Mouse (Mus musculus): Measurements from ENCODE around the gene Aicda.
"Not testable (repeated sequence)": the region's sequence is repeated elsewhere in the genome, so short reads cannot be mapped to it uniquely, and the experiment has no call there.

Gene Aicda

DNA sequence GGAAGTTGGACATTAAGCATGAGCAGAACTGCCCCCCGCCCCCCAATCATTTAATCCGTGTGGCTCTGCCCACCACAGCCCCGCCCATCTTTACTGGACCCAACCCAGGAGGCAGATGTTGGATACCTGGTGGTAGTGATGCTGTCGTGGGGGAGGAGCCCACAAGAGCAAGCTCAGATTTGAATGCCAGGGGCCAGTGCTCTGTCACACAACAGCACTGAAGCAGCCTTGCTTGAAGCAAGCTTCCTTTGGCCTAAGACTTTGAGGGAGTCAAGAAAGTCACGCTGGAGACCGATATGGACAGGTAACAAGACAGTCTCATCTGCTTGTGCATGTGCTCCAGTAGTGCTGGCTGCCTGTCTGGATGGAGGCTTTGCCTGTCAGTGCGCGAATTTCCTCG, at the start of gene Aicda:
Gene Aicda, plus strand, starts transcription at position 196 of the 400 bp plus-strand sequence.
- in situ Hi-C loops (cut with MboI; ENCODE audit: low pct_unique_long_range_greater_than_20kb in 1 of 2, low sequenced_read_pairs in 2 of 2, unreplicated experiment in 1 of 2), result no loop called here

DNA sequence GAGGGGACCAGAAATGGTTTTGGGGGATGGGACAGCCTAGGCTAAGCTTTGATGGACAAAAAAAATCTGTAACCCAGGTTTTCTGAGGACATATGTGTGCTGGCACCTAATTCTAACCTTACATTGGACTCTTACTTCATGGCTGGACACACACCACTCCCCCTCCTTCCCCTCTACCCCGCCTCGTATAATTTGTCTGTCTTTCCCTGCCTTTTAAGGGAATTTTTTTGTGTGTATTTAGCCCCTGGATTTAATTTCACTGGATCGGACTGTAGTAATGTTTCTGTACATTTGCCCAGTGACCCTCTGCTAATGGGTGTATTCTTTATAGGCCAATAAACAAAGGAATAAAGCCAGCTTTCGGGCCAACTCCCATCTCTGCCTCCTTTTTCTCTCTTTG, 48.6 kb upstream of the Aicda start:
- in situ Hi-C loops (cut with MboI; ENCODE audit: low pct_unique_long_range_greater_than_20kb in 1 of 2, low sequenced_read_pairs in 2 of 2, unreplicated experiment in 1 of 2), result no loop called here

GRCm38 (mm10) chr6:122505545-122505944, 48.1 kb upstream of the Aicda start, which contains the start of gene Mfap5:
TSS of gene Mfap5 (plus strand) at chr6:122505845.
- in situ Hi-C loops (cut with MboI; ENCODE audit: low pct_unique_long_range_greater_than_20kb in 1 of 2, low sequenced_read_pairs in 2 of 2, unreplicated experiment in 1 of 2), result no loop called here

DNA sequence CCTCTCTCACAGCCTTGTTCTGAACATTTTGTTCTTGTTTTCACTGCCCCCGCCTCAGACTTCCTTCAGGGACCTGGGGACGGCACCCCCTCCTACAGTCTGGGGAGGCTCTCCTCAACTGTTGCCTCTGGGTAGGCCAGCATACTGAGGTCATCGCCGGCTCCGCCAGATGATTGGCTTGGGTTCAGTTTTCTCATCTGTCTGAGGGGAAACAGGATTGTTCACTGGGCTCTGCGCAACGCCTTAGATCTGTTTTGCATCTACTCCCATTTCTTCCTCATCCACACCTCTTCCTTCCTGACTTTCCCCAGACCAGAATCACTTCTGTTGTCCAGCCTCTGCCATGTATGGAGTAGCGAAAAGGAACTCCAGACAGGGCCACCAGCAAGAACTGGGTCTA, 45.1 kb upstream of the Aicda start:
- in situ Hi-C loops (cut with MboI; ENCODE audit: low pct_unique_long_range_greater_than_20kb in 1 of 2, low sequenced_read_pairs in 2 of 2, unreplicated experiment in 1 of 2), result no loop called here

DNA sequence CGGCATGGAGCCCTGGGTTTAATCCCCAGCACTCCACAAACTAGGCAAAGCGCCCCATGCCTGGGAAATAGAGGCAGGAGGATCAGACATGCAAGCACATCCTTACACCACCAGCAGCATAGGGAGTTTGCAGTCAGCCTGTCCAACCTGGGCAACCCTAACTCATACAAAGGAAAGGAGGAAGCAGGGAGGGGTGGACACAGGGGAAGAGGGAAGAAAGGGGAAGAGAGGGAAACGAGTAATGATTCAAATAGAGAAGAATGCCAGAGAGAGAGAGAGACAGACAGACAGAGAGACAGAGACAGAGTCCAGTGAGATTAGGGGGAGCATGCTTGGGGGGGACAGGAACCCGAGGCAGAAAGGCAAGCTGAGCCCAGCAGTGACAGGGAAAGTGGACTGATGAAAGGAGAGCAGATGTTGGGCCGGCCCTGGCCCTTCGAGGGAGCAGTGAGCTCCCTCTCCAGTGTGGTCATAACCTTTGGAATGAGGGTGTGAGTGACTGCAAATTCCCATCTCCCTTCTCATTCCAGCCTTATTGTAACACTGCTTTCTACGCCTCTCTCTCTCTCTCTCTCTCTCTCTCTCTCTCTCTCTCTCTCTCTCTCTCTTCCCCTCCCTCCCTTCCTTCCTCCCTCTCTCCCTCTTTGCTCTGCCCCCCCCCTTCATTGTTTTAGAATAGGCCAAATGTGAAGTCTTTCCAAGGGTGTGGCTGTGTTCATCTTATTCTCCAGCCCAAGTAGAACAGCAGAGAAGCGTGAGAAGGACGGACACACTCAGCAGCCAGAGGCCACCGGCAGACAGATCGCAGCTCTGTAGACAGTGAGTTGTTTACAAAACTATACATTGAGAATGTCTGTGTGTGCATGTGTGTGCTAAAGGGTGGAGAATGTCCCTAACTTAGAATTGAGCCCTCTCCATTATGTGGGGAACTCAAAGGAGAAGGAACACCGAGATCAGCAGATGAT, 40.4 kb upstream of the Aicda start:
- in situ Hi-C loops (cut with MboI; ENCODE audit: low pct_unique_long_range_greater_than_20kb in 1 of 2, low sequenced_read_pairs in 2 of 2, unreplicated experiment in 1 of 2), result loop anchor here in 1 of 2 experiments (10.0 kb wide), 1 partner anchor 108 kb away; no protein-coding TSS in a partner anchor

DNA sequence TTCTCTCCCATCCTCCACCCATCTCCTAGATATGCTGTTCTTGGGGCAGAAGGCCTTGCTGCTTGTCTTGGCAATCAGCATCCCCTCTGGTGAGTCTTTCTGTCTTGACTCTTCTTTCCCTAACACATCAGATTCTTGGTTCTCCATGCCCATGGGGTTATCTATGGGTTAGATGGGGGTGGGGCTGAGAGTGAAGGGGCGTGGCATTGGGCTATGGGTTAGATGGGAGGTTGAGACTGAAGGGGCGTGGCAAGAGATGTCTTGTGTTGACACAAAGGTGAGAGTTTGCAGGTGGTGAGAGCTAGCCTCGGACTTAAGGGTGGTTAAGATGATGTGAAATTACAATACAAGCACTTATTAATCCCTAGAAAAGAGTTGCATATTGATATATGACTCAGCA, 39.3 kb upstream of the Aicda start:
- in situ Hi-C loops (cut with MboI; ENCODE audit: low pct_unique_long_range_greater_than_20kb in 1 of 2, low sequenced_read_pairs in 2 of 2, unreplicated experiment in 1 of 2), result loop anchor here in 1 of 2 experiments (10.0 kb wide), 1 partner anchor 110 kb away; no protein-coding TSS in a partner anchor

GRCm38 (mm10) chr6:122515762-122516161, 37.8 kb upstream of the Aicda start:
- in situ Hi-C loops (cut with MboI; ENCODE audit: low pct_unique_long_range_greater_than_20kb in 1 of 2, low sequenced_read_pairs in 2 of 2, unreplicated experiment in 1 of 2), result loop anchor here in 1 of 2 experiments (10.0 kb wide), 1 partner anchor 111 kb away; no protein-coding TSS in a partner anchor

DNA sequence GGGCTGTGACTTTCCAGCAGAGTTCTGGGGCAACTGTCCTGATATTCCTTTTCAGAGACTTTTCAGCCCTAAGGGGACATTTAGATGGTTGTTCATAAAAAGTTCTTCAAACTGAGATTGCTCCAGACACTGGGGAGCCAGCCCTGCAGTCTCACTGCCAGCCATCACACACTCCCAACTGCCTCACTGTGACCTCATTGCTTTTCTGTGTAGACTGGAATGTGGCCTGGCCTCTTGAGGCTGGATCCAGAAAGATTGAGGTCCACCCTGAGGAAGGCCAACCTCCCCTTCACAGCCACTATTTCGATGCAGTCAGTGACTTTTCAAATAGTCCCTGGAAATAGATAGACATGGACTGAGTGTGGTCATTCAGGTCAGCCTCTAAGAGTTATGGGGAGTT, 35.9 kb upstream of the Aicda start:
- in situ Hi-C loops (cut with MboI; ENCODE audit: low pct_unique_long_range_greater_than_20kb in 1 of 2, low sequenced_read_pairs in 2 of 2, unreplicated experiment in 1 of 2), result loop anchor here in 1 of 2 experiments (10.0 kb wide), 1 partner anchor 113 kb away; no protein-coding TSS in a partner anchor

- in situ Hi-C loops (cut with MboI; ENCODE audit: low pct_unique_long_range_greater_than_20kb in 1 of 2, low sequenced_read_pairs in 2 of 2, unreplicated experiment in 1 of 2), result loop anchor here in 1 of 2 experiments (10.0 kb wide), 1 partner anchor 115 kb away; no protein-coding TSS in a partner anchor
These were observed 34.2 kb upstream of the Aicda start for GRCm38 (mm10) chr6:122519384-122519783.

- in situ Hi-C loops (cut with MboI; ENCODE audit: low pct_unique_long_range_greater_than_20kb in 1 of 2, low sequenced_read_pairs in 2 of 2, unreplicated experiment in 1 of 2), result no loop called here
These were observed 31.0 kb upstream of the Aicda start for GRCm38 (mm10) chr6:122522595-122522994.

DNA sequence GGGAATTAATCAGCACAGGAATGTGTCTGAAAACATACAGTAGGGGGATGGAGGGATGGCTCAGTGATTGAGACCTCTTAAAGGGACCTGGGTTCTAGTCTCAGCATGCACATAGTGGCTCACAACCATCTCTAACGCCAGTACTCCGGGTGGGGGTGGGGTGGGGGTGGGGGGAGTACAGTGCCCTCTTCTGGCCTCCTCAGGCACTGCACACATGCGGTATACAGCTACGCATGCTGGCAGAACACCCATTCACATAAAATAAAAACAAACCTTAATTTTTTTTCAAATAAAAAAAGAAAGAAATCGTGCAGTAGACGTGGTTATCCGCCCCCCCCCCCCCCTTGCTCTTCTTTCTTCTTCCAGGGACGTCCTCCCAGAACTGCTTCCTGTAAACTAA, 30.3 kb upstream of the Aicda start:
- in situ Hi-C loops (cut with MboI; ENCODE audit: low pct_unique_long_range_greater_than_20kb in 1 of 2, low sequenced_read_pairs in 2 of 2, unreplicated experiment in 1 of 2), result no loop called here

DNA sequence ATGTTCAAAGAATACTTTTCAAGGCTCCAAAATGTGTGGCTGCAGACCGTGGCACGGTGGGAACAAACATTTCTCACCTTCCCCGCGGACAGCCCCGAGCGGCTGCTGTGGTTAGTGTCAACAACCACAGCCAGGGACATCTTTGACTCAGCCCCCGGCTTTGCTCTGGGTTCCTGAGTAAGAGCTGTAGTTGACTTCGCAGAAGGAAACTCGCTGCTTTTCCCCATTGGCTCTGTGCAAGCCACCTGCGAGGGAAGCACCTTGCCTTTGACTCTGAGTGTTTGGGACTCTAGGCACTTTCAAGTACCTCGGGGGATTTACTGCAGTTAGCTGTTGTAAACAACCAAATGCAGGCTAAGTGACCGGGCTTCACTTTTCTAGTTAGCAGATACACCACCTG, 26.0 kb upstream of the Aicda start:
- in situ Hi-C loops (cut with MboI; ENCODE audit: low pct_unique_long_range_greater_than_20kb in 1 of 2, low sequenced_read_pairs in 2 of 2, unreplicated experiment in 1 of 2), result no loop called here

GRCm38 (mm10) chr6:122528136-122528535, 25.5 kb upstream of the Aicda start:
- in situ Hi-C loops (cut with MboI; ENCODE audit: low pct_unique_long_range_greater_than_20kb in 1 of 2, low sequenced_read_pairs in 2 of 2, unreplicated experiment in 1 of 2), result no loop called here

DNA sequence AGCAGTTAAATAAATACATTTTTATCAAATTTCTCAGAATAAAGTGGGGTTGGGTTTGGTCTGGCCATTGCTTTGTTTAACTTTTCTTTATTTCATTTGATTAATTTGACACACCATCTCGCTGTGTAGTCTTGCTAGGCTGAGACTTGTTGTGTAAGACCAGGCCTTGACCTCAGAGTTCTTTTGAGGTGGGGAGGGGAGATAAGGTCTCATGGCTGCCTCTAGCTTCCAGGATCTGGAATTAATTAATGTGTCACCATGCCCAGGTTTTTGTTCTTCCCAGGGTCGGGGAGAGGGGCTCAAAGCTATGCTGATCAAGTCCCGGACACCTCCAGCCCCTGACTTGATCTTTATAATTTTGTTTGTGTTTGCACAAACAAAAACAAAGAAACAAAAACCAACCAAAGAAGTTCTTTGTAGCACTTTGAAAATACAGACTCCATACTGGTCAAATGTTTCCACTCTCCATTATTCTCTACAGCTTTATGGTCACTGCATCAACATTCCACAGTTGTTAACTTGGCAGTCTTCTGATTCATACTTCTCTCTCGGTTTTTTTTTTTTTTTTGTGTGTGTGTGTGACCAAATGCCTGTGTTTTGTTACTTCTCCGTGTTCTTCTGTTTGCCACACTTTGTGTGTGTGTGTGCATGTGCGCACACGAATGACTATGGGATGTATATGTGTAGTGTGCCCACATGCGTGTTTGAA, 22.0 kb upstream of the Aicda start:
- in situ Hi-C loops (cut with MboI; ENCODE audit: low pct_unique_long_range_greater_than_20kb in 1 of 2, low sequenced_read_pairs in 2 of 2, unreplicated experiment in 1 of 2), result no loop called here

GRCm38 (mm10) chr6:122532883-122533302, 20.7 kb upstream of the Aicda start:
- in situ Hi-C loops (cut with MboI; ENCODE audit: low pct_unique_long_range_greater_than_20kb in 1 of 2, low sequenced_read_pairs in 2 of 2, unreplicated experiment in 1 of 2), result no loop called here

- in situ Hi-C loops (cut with MboI; ENCODE audit: low pct_unique_long_range_greater_than_20kb in 1 of 2, low sequenced_read_pairs in 2 of 2, unreplicated experiment in 1 of 2), result no loop called here
These were observed 19.6 kb upstream of the Aicda start for GRCm38 (mm10) chr6:122534032-122534431.

GRCm38 (mm10) chr6:122539564-122539963, 14.0 kb upstream of the Aicda start:
- in situ Hi-C loops (cut with MboI; ENCODE audit: low pct_unique_long_range_greater_than_20kb in 1 of 2, low sequenced_read_pairs in 2 of 2, unreplicated experiment in 1 of 2), result no loop called here

GRCm38 (mm10) chr6:122542459-122542858, 11.1 kb upstream of the Aicda start:
- in situ Hi-C loops (cut with MboI; ENCODE audit: low pct_unique_long_range_greater_than_20kb in 1 of 2, low sequenced_read_pairs in 2 of 2, unreplicated experiment in 1 of 2), result not testable (repeated sequence)

DNA sequence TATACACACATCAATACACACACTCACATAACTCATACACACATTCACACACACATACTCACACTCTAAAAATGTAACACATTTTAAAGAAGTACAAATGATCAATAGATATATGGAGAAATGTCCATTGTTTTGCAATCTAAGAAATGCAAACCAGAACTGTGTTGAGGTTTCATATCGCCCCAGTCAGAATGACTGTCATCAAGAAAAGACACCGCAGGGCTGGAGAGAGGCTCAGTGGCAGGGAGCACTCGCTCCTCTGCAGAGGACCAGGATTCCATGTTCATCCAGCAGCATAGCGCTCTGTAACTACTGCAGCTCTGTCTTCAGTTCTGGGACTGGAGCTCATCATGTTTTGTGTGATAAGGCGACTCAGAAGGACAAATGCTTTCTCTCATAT, 10.0 kb upstream of the Aicda start:
- in situ Hi-C loops (cut with MboI; ENCODE audit: low pct_unique_long_range_greater_than_20kb in 1 of 2, low sequenced_read_pairs in 2 of 2, unreplicated experiment in 1 of 2), result no loop called here
